Mouse (Mus musculus): Measurements from ENCODE around the gene Cers2. TPM values are rescaled to one million over a fixed set of nuclear protein-coding genes. Genes with fewer than 3 reads are reported as not detected.

The Cers2 gene
- total and polyA plus RNA-seq, 3 experiments = 70.6 to 105 (median 89.8) TPM

DNA sequence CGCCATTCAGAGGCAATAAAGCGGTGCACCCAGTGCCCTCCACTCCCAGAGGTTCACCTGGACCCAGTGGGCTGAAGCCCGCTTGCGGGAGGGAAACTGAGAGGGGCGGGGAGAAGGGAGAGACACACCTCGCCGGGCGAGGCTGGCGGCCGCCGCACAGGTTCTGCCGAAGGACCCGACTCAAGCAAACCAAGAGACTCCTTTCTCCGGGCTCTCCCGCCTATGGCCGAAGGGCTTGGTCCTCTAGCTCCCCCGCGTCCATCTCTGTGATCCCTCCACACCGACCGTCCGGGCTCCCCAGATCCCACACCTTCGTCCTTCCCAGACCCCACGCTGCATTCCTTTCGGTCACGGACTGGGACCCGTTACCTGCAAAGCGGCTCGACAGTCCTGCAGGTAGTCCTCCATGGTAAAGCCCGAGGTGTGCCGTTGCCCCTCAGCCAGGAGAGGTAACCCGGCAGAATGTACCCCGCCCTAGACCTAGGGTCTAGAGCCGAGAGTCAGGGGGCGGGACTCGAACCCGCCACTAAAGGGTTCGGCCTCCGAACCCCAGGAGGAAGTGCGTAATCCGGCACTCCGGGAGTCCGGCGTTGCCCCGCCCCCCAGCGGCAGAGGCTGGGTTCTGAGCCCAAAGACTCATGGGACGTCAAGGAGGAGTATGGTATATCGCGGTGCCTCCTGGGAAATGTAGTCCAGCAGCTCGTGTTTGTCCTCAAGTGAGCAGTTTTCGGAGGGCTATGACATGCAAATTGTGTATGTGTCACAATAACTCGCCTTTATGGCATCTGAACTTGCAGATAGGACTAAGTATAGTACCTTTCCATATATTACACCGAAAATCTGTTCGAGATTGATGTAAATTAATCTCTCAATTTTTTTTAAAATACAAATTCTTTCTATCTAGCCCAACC lies 33.1 kb upstream of the Cers2 start, which contains the start of the genes Mindy1 and Prune1:
Mindy1 (plus strand) TSS at position 130 of the 911 bp plus-strand sequence.
Prune1 (minus strand) TSS at position 861 of the 911 bp plus-strand sequence.
- H3K4me2 ChIP-seq (ENCODE audit: insufficient read depth, low read depth, poor library complexity, severe bottlenecking) = peak within 1 kb of the TSS; percentile 80
- no peaks in the 10 kb centered on the region for H3K9me3 ChIP-seq (replicated peaks; ENCODE audit: low read length)
- TF ChIP-seq SMC3 (IDR thresholded peaks at IDR 0.05; ENCODE audit: low read depth, low read length) (no peak), NRF1 (IDR thresholded peaks at IDR 0.05; ENCODE audit: low read depth, low read length) (peak; percentile 46; the same call in 1 of the 2 replicates), GABPA (IDR thresholded peaks at IDR 0.05; ENCODE audit: insufficient replicate concordance, low read depth, low read length) (peak; percentile 50; the same call in 1 of the 2 replicates), ZKSCAN1 (IDR thresholded peaks at IDR 0.05; ENCODE audit: borderline replicate concordance, low read depth, low read length) (no peak), HCFC1 (IDR thresholded peaks at IDR 0.05; ENCODE audit: low read depth, low read length) (peak; percentile 99), ETS1 (conservative IDR thresholded peaks at IDR 0.05; ENCODE audit: low read depth, low read length) (0 out of 2 replicates have a peak, but pooled peaks have one; percentile 31), ZMIZ1 (IDR thresholded peaks at IDR 0.05; ENCODE audit: low read depth, low read length) (no peak), CHD2 (IDR thresholded peaks at IDR 0.05; ENCODE audit: low read length) (no peak; the same call in 1 of the 2 replicates), RCOR1 (conservative IDR thresholded peaks at IDR 0.05; ENCODE audit: low read depth, low read length) (no peak), ZC3H11A (IDR thresholded peaks at IDR 0.05; ENCODE audit: low read depth, low read length) (no peak), KAT2A (IDR thresholded peaks at IDR 0.05; ENCODE audit: insufficient replicate concordance, low read length) (peak; percentile 96; the same call in 1 of the 2 replicates), CTCF (conservative IDR thresholded peaks at IDR 0.05 in 1 of 2, IDR thresholded peaks at IDR 0.05 in 1 of 2; ENCODE audit: low read depth in 2 of 2, low read length in 2 of 2) (no peak), USF2 (conservative IDR thresholded peaks at IDR 0.05; ENCODE audit: low read depth, low read length) (0 out of 2 replicates have a peak, but pooled peaks have one; percentile 12), JUND (conservative IDR thresholded peaks at IDR 0.05; ENCODE audit: low read depth, low read length) (no peak), TCF12 (IDR thresholded peaks at IDR 0.05; ENCODE audit: low read depth, low read length) (peak; percentile 61), POLR2AphosphoS2 (IDR thresholded peaks at IDR 0.05; ENCODE audit: low read depth, low read length) (no peak), NELFE (IDR thresholded peaks at IDR 0.05; ENCODE audit: low read depth, low read length) (0 out of 2 replicates have a peak, but pooled peaks have one; percentile 10), UBTF (IDR thresholded peaks at IDR 0.05; ENCODE audit: low read depth, low read length) (no peak), BHLHE40 (IDR thresholded peaks at IDR 0.05; ENCODE audit: low read depth, low read length) (0 out of 2 replicates have a peak, but pooled peaks have one; percentile 21), RAD21 (IDR thresholded peaks at IDR 0.05; ENCODE audit: low read depth, low read length) (no peak), ELF1 (IDR thresholded peaks at IDR 0.05; ENCODE audit: low read depth, low read length) (peak; percentile 85), MAX (IDR thresholded peaks at IDR 0.05; ENCODE audit: low read length) (peak; percentile 33; the same call in 1 of the 2 replicates), MEF2A (IDR thresholded peaks at IDR 0.05; ENCODE audit: borderline replicate concordance, low read depth, low read length) (no peak; the same call in 1 of the 2 replicates), TBP (conservative IDR thresholded peaks at IDR 0.05; ENCODE audit: low read depth, low read length) (peak; percentile 68; the same call in 1 of the 2 replicates), POLR2A (IDR thresholded peaks at IDR 0.05; ENCODE audit: low read depth, low read length) (peak; percentile 48; the same call in 1 of the 2 replicates), SIN3A (IDR thresholded peaks at IDR 0.05; ENCODE audit: low read length) (peak; percentile 86), MAZ (IDR thresholded peaks at IDR 0.05; ENCODE audit: low read depth, low read length) (no peak), MYC (IDR thresholded peaks at IDR 0.05; ENCODE audit: low read depth, low read length) (peak; percentile 78; the same call in 1 of the 2 replicates), ZNF384 (IDR thresholded peaks at IDR 0.05; ENCODE audit: low read depth, low read length) (peak; percentile 38; the same call in 1 of the 2 replicates), JUN (IDR thresholded peaks at IDR 0.05; ENCODE audit: insufficient read depth, low read depth, low read length) (no peak), MAFK (IDR thresholded peaks at IDR 0.05; ENCODE audit: insufficient replicate concordance, low read length) (no peak), E2F4 (IDR thresholded peaks at IDR 0.05; ENCODE audit: insufficient replicate concordance, low read depth, low read length) (no peak), EP300 (IDR thresholded peaks at IDR 0.05; ENCODE audit: low read length) (no peak), MXI1 (IDR thresholded peaks at IDR 0.05; ENCODE audit: low read depth, low read length) (peak; percentile 64; the same call in 1 of the 2 replicates), IRF4 (IDR thresholded peaks at IDR 0.05; ENCODE audit: low read depth, low read length) (peak; percentile 65)
- peak; percentile 99 for DNase-seq (ENCODE audit: extremely low read depth)
- peaks cover 0 to 2% of the 10 kb centered on the region in 2 experiments for H3K36me3 ChIP-seq (replicated peaks in 1 of 2; ENCODE audit: control insufficient read depth in 1 of 2, insufficient read depth in 1 of 2, low read length in 1 of 2)
- 0 out of 2 replicates have a peak, but pooled peaks cover 2% of the 10 kb centered on the region for H3K79me2 ChIP-seq (replicated peaks; ENCODE audit: control insufficient read depth, extremely low read depth, insufficient read depth, poor library complexity, severe bottlenecking)
- H3K9ac ChIP-seq (ENCODE audit: insufficient read depth, low read depth) = peak within 1 kb of the TSS; percentile 96
- dilution Hi-C loops (cut with MboI; ENCODE audit: extremely low pct_ligation_motif_present, extremely low pct_unique_long_range_greater_than_20kb, low sequenced_read_pairs) = no loop called here
- H3K27ac ChIP-seq (ENCODE audit: insufficient read depth, low read depth) = peak within 1 kb of the TSS; percentile 41
- peaks cover 0 to 31% of the 10 kb centered on the region in 2 experiments; a peak in 2 of 4 replicates for H3K4me1 ChIP-seq (ENCODE audit: control insufficient read depth in 1 of 2, insufficient read depth in 2 of 2)
- in situ Hi-C loops (cut with MboI; ENCODE audit: low pct_ligation_motif_present, low pct_unique_long_range_greater_than_20kb, low sequenced_read_pairs) = no loop called here
- peak within 1 kb of the TSS; percentile 81 to 93 (median 86) for H3K4me3 ChIP-seq (replicated peaks in 1 of 3; ENCODE audit: low read depth in 2 of 3, low read length in 2 of 3, poor library complexity in 1 of 3)
- no peaks in the 10 kb centered on the region for H3K27me3 ChIP-seq (replicated peaks)
